In the genomic region with DNA sequence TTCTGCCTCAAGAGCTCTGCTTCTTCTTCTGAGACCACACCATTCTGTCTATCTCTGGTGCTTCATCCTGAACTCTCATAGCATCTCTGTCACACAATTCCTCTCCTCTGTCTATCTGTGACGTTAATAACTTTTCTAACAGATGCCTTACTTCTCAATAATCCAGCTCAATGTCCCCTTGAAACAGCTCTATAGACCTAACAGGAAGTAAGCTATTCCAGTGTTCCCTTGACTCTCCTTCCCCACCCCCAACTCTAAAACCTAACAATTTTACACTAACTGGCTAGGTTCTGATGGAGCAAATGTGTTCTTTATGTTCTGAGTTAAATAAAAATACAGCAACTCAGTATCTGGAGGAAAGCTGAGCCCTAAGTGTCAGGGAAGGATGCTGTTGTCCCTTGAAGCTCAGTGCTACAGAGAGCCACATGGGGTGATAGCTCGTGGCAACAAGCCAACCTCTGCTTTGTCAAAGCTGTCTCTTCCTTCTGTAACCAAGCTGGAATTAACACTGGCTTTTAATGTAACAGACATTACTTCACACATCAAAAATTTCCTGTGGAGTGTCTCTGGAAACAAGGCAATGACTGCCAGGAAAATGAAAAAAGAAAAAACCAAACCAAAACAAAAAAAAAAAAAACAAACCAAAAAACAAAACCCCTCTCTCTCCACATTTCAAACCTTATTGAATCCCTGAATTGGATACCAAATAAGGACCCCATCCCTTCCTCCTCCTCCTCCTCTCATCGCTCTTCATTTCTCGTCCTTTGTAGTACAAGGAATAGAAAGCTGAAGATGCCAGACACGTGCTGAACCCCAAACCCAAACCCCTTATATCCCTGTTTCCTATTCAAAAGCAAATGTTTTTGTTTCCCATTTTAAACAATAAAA, we compare ENCODE assay signal across 8 mouse cellular contexts.
DNase-seq lines count a peak whose midpoint lies in the region; ATAC-seq and TF ChIP-seq lines count a peak whose summit lies in the region.
"Had no signal": no experiment of that assay in that cellular context is flagged by ENCODE, and none has a peak within 500 bp of the region (broad histone marks: within the 10 kb centered on the region; RNA-seq: fewer than 3 reads in every experiment).

No protein-coding gene starts in this region.

- H3K27ac ChIP-seq in liver, adult 2 months (replicated peaks; ENCODE audit: insufficient read depth, low read depth, low read length), result no peak overlapping the region
- peak overlapping the region; percentile 42; the same call in 1 of the 2 replicates for H3K27ac ChIP-seq in forebrain, postnatal 0 days (ENCODE audit: low read depth, low read length)
- H3K27ac ChIP-seq in lung, postnatal 0 days (ENCODE audit: low read length), result peak overlapping the region; percentile 26; the same call in 1 of the 2 replicates
- H3K27ac ChIP-seq: layer of hippocampus, adult 2 months had no signal

- H3K4me3 ChIP-seq in liver, adult 2 months (ENCODE audit: insufficient read depth, low read depth, low read length), result no peak overlapping the region
- no peak overlapping the region for H3K4me3 ChIP-seq in forebrain, postnatal 0 days (ENCODE audit: low read depth, low read length)
- no peak overlapping the region for H3K4me3 ChIP-seq in lung, postnatal 0 days (ENCODE audit: low read depth, low read length)
- H3K4me3 ChIP-seq: layer of hippocampus, adult 2 months had no signal

- no peak for TF ChIP-seq POLR2A in liver, adult 2 months (IDR thresholded peaks at IDR 0.05; ENCODE audit: extremely low read depth, insufficient read depth, low read length)

- H3K9me3 ChIP-seq in forebrain, postnatal 0 days (ENCODE audit: low read length), result no peaks in the 10 kb centered on the region
- no peaks in the 10 kb centered on the region for H3K9me3 ChIP-seq in lung, postnatal 0 days (ENCODE audit: low read length)

- peak; percentile 23 for DNase-seq in liver, adult 2 months (ENCODE audit: extremely low read depth, low read depth, low spot score)
- DNase-seq in liver, result no peak
- peak; percentile 82 for DNase-seq in forebrain, postnatal 0 days
- peak; percentile 76 to 81 for DNase-seq in heart, postnatal 10 days
- peak; percentile 34 for DNase-seq in lung, postnatal 0 days (ENCODE audit: low spot score)
- DNase-seq in urinary bladder, postnatal 36 days (ENCODE audit: low spot score in 2 of 2), result no peak
- DNase-seq in T-cell, adult 2 months (ENCODE audit: low spot score), result no peak

- TF ChIP-seq EP300 in lung, postnatal 0 days (IDR thresholded peaks at IDR 0.05), result no peak

- intact Hi-C loops in heart, postnatal 10 days (cut with DNase I), result no loop called here

- H3K9ac ChIP-seq in liver, adult 2 months (ENCODE audit: low read depth, low read length), result no peak overlapping the region
- no peak overlapping the region for H3K9ac ChIP-seq in forebrain, postnatal 0 days
- no peak overlapping the region for H3K9ac ChIP-seq in lung, postnatal 0 days (replicated peaks; ENCODE audit: low read depth)

- 72% methylated on average over 5 of the region's 5 CpGs for WGBS in liver, adult 2 months
- 24% methylated on average over 5 of the region's 5 CpGs for WGBS in forebrain, postnatal 0 days
- 44% methylated on average over 5 of the region's 5 CpGs for WGBS in lung, postnatal 0 days

- TF ChIP-seq CTCF in liver, adult 2 months (IDR thresholded peaks at IDR 0.05; ENCODE audit: low read depth, low read length), result no peak
- no peak for TF ChIP-seq CTCF in forebrain, postnatal 0 days (IDR thresholded peaks at IDR 0.05; ENCODE audit: low read depth)
- no peak for TF ChIP-seq CTCF in lung, postnatal 0 days (IDR thresholded peaks at IDR 0.05)

- H3K36me3 ChIP-seq in liver, adult 2 months (ENCODE audit: control insufficient read depth, insufficient read depth, low read length), result no peaks in the 10 kb centered on the region
- no peaks in the 10 kb centered on the region; the same call in 1 of the 2 replicates for H3K36me3 ChIP-seq in forebrain, postnatal 0 days (ENCODE audit: insufficient read depth)
- H3K36me3 ChIP-seq in lung, postnatal 0 days (ENCODE audit: insufficient read depth, low read length), result 0 out of 2 replicates have a peak, but pooled peaks cover 5% of the 10 kb centered on the region

- no peak overlapping the region for H3K4me2 ChIP-seq in forebrain, postnatal 0 days (ENCODE audit: low read depth)
- no peak overlapping the region for H3K4me2 ChIP-seq in lung, postnatal 0 days (replicated peaks; ENCODE audit: low read depth, low read length)

- H3K79me2 ChIP-seq in liver, adult 2 months (ENCODE audit: control insufficient read depth, insufficient read depth, low read length), result no peaks in the 10 kb centered on the region

- H3K27me3 ChIP-seq in liver, adult 2 months (ENCODE audit: control insufficient read depth, insufficient read depth, low read length), result no peaks in the 10 kb centered on the region
- no peaks in the 10 kb centered on the region for H3K27me3 ChIP-seq in forebrain, postnatal 0 days (ENCODE audit: insufficient read depth, low read length)
- H3K27me3 ChIP-seq in lung, postnatal 0 days (replicated peaks; ENCODE audit: insufficient read depth, low read length), result no peaks in the 10 kb centered on the region

- peak; percentile 94 for ATAC-seq in forebrain, postnatal 0 days
- ATAC-seq in lung, postnatal 0 days, result peak; percentile 53; the same call in 1 of the 2 replicates

- H3K4me1 ChIP-seq in liver, adult 2 months (ENCODE audit: control insufficient read depth, insufficient read depth, low read length), result no peaks in the 10 kb centered on the region
- H3K4me1 ChIP-seq in forebrain, postnatal 0 days (ENCODE audit: insufficient read depth), result peaks cover 6% of the 10 kb centered on the region; the same call in 1 of the 2 replicates
- H3K4me1 ChIP-seq in lung, postnatal 0 days (ENCODE audit: insufficient read depth, low read depth, low read length), result no peaks in the 10 kb centered on the region

Comparison
In these comparisons a context has a peak if more than half of its experiments do, and no peak if none do; other contexts are left out.
1. DNase-seq: peak in liver, adult 2 months (single experiment), forebrain, postnatal 0 days (single experiment), heart, postnatal 10 days (2 of 2) and lung, postnatal 0 days (single experiment); none in liver (single experiment), urinary bladder, postnatal 36 days (0 of 2) and T-cell, adult 2 months (single experiment).